Mouse (Mus musculus): Measurements from ENCODE around the gene Bco1. TPM values are rescaled to one million over a fixed set of nuclear protein-coding genes. Genes with fewer than 3 reads are reported as not detected.

The Bco1 gene
- polyA plus RNA-seq, 1 experiment from 2014 or later: 2.8 TPM

DNA sequence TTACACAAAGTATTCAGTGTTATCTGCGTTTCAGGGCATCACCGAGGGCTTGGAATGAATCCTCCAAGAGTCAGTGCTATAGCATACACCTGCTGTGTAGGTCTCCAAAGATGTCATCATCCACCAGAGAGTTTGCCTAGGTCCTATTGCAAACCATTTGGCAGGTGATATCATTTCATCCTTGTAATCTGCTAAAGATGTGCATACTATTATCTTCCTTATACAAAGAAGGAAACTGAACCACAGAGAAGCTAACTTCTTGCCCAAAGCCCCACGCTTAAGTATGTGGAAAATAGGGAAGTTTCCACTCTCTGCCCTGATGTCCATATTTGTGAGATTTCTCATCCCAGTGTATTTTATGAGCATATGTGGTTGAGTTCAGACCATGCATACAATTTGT is 30.8 kb downstream of the Bco1 start:
- no peak overlapping the region for H3K4me3 ChIP-seq
- no peaks in the 10 kb centered on the region for H3K36me3 ChIP-seq
- H3K4me1 ChIP-seq: no peaks in the 10 kb centered on the region
- no peak overlapping the region for H3K27ac ChIP-seq
- 90% methylated on average over 3 of the region's 3 CpGs for WGBS
- no peak for DNase-seq (ENCODE audit: low spot score)
- H3K27me3 ChIP-seq (ENCODE audit: insufficient read depth, poor library complexity, severe bottlenecking): no peaks in the 10 kb centered on the region
- no peaks in the 10 kb centered on the region for H3K9me3 ChIP-seq

DNA sequence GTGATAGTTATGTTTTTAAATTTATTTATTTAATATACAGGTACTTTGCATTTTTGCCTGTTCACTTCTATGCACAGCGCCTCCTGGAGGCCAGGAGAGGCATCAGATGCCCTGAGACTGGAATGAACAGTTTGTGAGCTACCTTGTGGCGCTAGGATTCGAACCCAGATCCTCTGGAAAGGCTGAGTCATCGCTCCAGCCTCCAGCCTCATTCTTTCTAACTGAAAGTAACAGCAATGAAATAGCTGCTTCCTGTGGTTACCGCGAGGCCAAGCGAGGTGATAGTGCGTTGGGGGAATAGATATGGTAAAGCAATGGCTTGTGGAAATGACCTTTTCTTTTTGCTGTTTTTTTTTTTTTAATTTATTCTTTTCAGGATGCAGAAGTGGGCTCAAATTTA is 31.4 kb downstream of the Bco1 start:
- Histone ChIP-seq H3K4me3 (no peak overlapping the region), H3K27ac (no peak overlapping the region), H3K27me3 (ENCODE audit: insufficient read depth, poor library complexity, severe bottlenecking) (no peaks in the 10 kb centered on the region), H3K36me3 (no peaks in the 10 kb centered on the region), H3K4me1 (no peaks in the 10 kb centered on the region), H3K9me3 (no peaks in the 10 kb centered on the region)
- 76% methylated on average over 8 of the region's 8 CpGs for WGBS
- no peak for DNase-seq (ENCODE audit: low spot score)

DNA sequence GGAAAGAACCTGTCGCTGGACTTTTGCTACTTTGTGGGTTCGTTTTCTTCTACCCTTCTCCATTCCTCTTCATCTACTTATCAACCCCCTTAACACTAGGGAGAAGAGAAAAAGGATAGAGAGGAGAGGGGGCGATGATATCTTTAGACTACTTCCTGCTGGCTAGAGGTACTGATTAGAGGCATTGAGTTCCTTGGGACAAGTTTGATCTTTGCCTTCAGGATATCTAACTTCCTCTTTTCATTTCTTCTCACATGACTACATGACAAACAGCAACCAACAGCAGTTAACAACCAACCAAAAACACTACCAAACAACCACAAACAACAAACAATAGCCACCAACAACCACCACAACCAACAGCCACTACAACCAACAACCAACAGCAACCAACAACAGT is 38.0 kb downstream of the Bco1 start:
- Histone ChIP-seq H3K4me3 (no peak overlapping the region), H3K27me3 (ENCODE audit: insufficient read depth, poor library complexity, severe bottlenecking) (no peaks in the 10 kb centered on the region), H3K27ac (no peak overlapping the region), H3K9me3 (no peaks in the 10 kb centered on the region), H3K4me1 (peaks cover 17% of the 10 kb centered on the region), H3K36me3 (no peaks in the 10 kb centered on the region)
- DNase-seq (ENCODE audit: low spot score): no peak
- WGBS: 66% methylated on average over 3 of the region's 3 CpGs

DNA sequence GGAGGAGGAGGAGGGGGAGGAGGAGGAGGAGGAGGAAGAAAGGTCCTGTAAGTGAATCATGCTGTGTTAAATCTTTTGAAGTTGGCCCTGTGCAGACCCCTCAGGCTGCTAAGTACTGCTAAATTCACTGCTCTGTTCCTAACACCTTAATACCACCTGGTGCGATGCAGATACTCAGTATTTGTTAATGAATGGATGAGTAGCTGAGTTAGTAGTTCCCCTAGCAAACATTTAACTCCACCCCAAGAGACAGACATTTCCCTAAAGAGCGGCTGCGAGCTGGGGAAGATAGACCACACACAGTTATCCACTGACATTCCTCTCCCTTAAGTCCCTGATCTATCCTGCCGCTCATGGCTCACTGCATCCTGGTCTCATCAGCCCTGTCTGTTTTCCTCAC is 40.7 kb downstream of the Bco1 start:
- 7% methylated on average over 4 of the region's 4 CpGs for WGBS
- no peak overlapping the region for H3K4me3 ChIP-seq
- H3K27me3 ChIP-seq (ENCODE audit: insufficient read depth, poor library complexity, severe bottlenecking): no peaks in the 10 kb centered on the region
- no peaks in the 10 kb centered on the region for H3K9me3 ChIP-seq
- no peak for DNase-seq (ENCODE audit: low spot score)
- H3K27ac ChIP-seq: no peak overlapping the region
- no peaks in the 10 kb centered on the region for H3K36me3 ChIP-seq
- H3K4me1 ChIP-seq: peaks cover 17% of the 10 kb centered on the region

DNA sequence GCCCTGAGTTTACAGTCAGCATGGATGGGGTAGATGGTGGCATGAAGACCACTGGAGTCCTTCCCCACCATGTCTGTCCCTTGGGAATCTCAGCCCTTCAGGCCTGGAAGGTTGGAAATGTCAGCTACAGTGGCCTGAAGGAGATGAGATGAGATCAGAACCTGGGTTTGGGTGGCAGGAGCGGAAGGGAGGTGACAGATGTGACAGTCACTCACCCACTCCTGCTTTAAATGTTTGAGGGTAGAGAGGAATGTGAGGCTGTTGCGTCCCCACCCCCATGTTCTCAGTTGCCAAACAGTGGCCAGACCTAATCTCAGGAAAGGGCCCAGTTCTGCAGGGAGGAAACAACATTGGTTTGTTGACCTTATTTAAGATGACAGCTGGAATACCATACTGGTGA is 41.1 kb downstream of the Bco1 start:
- DNase-seq (ENCODE audit: low spot score): no peak
- Histone ChIP-seq H3K4me3 (no peak overlapping the region), H3K27ac (no peak overlapping the region), H3K36me3 (no peaks in the 10 kb centered on the region), H3K27me3 (ENCODE audit: insufficient read depth, poor library complexity, severe bottlenecking) (no peaks in the 10 kb centered on the region), H3K9me3 (no peaks in the 10 kb centered on the region), H3K4me1 (peaks cover 17% of the 10 kb centered on the region)
- WGBS: 12% methylated on average over 2 of the region's 2 CpGs

DNA sequence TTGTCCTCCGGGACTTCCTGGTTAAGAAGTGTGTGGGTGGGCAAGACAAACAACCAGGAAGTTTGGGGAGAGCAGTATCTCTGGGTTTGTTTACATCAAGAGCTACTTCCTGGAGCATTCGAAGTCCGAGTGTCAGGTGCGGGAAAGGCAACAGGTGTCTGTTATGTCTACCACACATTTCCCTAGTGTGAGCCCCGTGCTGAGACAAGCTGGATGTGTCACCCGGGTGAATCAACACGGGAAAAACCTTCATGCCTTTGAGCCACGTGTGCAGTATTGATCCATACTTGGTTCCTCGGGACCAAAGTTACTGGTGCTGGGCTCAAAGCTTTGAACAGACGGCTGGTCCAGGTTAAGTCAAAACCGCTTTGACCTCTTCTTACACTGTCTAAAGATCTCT is 41.7 kb downstream of the Bco1 start:
- Histone ChIP-seq H3K27ac (no peak overlapping the region), H3K27me3 (ENCODE audit: insufficient read depth, poor library complexity, severe bottlenecking) (no peaks in the 10 kb centered on the region), H3K36me3 (no peaks in the 10 kb centered on the region), H3K4me3 (no peak overlapping the region), H3K4me1 (peaks cover 17% of the 10 kb centered on the region), H3K9me3 (no peaks in the 10 kb centered on the region)
- 41% methylated on average over 11 of the region's 11 CpGs for WGBS
- no peak for DNase-seq (ENCODE audit: low spot score)

DNA sequence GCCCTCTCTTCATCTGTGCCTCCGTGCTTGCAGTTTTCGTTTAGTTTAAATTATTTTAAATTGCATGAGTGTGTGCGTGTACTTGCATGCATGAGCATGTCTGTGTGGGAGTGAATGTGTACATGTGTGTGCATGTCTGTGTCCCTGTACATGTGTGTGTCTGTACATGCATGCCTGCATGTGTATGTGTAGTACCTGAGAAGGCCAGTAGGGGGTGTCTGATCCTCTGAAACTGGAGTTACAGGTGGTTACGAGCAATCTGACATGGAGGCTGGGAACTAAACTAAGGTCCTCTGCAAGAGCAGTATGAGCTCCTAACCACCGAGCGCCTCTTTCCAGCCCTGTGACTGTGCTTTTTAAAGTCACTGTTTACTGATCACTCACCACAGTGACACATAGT is 52.9 kb downstream of the Bco1 start:
- WGBS: 87% methylated on average over 6 of the region's 6 CpGs
- Histone ChIP-seq H3K4me1 (no peaks in the 10 kb centered on the region), H3K4me3 (no peak overlapping the region), H3K36me3 (no peaks in the 10 kb centered on the region), H3K27ac (no peak overlapping the region), H3K9me3 (no peaks in the 10 kb centered on the region), H3K27me3 (ENCODE audit: insufficient read depth, poor library complexity, severe bottlenecking) (no peaks in the 10 kb centered on the region)
- DNase-seq (ENCODE audit: low spot score): no peak

DNA sequence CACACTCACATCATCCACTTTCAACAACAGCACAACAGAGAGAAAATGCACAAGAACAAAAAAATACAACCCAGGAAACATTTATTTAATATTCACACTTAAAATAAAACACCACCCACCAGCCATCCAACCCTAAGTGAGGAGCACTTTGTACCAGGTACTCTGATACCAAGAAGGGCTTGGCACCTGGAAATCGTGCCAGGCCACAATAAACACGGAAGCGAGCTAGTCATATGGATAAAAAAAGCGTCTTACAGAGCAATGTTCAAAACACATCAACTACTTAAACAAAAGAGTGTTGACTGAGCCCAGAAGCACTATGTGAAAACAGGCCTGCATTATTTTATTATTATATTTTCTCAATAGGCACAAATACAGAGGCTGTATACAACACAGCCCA is 60.5 kb downstream of the Bco1 start:
- DNase-seq (ENCODE audit: low spot score): no peak
- H3K4me3 ChIP-seq: no peak overlapping the region
- no peaks in the 10 kb centered on the region for H3K27me3 ChIP-seq (ENCODE audit: insufficient read depth, poor library complexity, severe bottlenecking)
- H3K4me1 ChIP-seq: peaks cover 29% of the 10 kb centered on the region
- H3K27ac ChIP-seq: no peak overlapping the region
- 93% methylated on average over 4 of the region's 4 CpGs for WGBS
- no peaks in the 10 kb centered on the region for H3K9me3 ChIP-seq
- no peaks in the 10 kb centered on the region for H3K36me3 ChIP-seq

DNA sequence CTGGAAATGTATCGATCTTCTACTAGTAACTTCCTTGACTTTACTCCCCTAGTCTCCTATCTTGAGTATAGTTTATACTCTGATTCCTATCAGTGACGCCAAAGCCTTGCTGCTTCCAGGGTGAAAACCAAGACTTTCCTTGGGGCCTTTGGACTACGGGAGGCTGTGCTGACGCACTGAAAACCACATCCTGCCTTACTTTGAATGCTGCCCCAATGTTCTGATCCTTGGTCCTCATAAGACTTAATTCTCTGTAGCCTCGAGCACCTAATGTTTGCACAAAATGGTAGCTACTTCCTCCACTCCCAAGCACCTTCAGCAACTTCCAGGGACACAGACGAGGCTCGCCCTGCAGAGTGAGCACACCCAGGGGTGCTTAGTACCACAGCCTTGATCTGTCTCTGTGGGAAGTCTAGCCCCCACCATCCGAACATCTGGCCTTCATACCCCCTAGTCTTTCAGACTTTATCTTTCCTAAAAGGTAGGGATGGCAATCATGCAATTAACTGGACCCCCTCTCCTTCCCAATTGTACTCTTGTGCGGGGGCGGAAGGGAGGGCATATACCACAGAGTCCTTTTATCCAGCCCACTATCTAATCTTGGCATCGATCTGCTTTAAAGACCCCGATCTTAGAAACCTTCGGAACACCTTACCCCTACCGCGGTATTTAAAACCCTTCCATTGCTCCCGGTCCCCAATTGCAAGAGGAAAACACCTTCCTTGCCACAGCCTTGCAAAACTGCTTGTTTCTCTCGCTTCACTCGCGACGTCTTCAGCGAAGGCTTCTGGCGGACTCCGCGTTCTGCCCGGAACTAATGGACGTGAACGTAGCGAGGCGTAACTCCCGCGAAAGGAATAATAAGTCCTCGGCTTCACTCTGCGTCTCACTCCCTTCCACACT is 61.5 kb downstream of the Bco1 start:
- no peak for DNase-seq (ENCODE audit: low spot score)
- H3K27me3 ChIP-seq (ENCODE audit: insufficient read depth, poor library complexity, severe bottlenecking): no peaks in the 10 kb centered on the region
- peaks cover 29% of the 10 kb centered on the region for H3K4me1 ChIP-seq
- H3K4me3 ChIP-seq: peak overlapping the region; percentile 98
- H3K27ac ChIP-seq: peak overlapping the region; percentile 95
- H3K36me3 ChIP-seq: no peaks in the 10 kb centered on the region
- H3K9me3 ChIP-seq: no peaks in the 10 kb centered on the region
- 11% methylated on average over 33 of the region's 33 CpGs for WGBS

DNA sequence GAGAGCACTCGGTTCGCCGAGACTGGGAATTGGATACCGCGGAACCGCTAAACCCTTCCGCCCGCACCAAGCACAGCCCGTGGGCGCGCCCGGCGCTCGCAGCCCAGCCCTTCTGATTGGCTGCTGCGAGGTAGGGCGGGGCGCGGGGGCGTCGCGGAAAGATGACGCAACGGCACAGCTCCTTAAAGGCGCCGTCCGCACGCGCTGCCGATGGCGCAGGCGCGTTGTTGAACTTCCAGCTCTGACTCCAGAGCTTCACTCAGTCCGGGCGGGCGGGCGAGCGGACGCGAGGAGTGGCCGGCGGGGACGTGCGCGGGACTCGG is 62.1 kb downstream of the Bco1 start:
- Histone ChIP-seq H3K4me3 (peak overlapping the region; percentile 98), H3K27me3 (ENCODE audit: insufficient read depth, poor library complexity, severe bottlenecking) (no peaks in the 10 kb centered on the region), H3K27ac (peak overlapping the region; percentile 95), H3K36me3 (no peaks in the 10 kb centered on the region), H3K4me1 (peaks cover 29% of the 10 kb centered on the region), H3K9me3 (no peaks in the 10 kb centered on the region)
- DNase-seq (ENCODE audit: low spot score): peak; percentile 96
- under 1% methylated on average over 45 of the region's 45 CpGs for WGBS

DNA sequence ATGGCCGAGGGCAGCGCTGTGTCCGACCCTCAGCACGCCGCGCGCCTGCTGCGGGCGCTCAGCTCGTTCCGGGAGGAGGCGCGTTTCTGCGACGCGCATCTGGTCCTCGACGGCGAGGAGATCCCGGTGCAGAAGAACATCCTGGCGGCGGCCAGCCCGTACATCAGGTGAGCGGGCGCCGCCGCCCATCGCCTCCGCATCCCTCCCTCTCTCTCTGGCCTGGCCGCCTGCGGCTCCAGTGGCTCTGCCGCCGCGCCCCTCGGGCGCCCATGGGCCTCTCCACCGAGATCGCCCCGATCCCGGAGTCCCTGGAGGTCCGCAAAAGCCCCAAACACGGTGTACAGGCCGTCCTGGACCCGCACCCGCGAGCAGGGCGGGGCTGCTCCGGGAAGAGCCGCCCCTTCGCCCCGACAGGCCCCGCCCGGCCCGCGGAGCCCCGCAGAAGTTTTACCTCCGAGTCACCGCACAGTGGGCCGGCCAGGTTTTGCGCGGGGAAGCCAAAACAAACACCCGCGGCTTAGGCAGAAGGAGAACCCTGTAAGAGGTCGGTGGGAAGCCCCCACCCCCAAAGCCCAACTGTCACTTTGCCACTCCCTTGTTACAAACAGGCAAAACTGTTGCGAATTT is 62.6 kb downstream of the Bco1 start, which contains the start of gene Gan:
Gene Gan (plus strand): TSS at position 1 of the 627 bp plus-strand sequence.
- peak within 1 kb of the TSS; percentile 98 for H3K4me3 ChIP-seq
- peak within 1 kb of the TSS; percentile 95 for H3K27ac ChIP-seq
- H3K4me1 ChIP-seq: peaks cover 29% of the 10 kb centered on the region
- H3K36me3 ChIP-seq: no peaks in the 10 kb centered on the region
- under 1% methylated on average over 65 of the region's 65 CpGs for WGBS
- no peaks in the 10 kb centered on the region for H3K27me3 ChIP-seq (ENCODE audit: insufficient read depth, poor library complexity, severe bottlenecking)
- DNase-seq (ENCODE audit: low spot score): peak; percentile 80
- H3K9me3 ChIP-seq: no peaks in the 10 kb centered on the region

DNA sequence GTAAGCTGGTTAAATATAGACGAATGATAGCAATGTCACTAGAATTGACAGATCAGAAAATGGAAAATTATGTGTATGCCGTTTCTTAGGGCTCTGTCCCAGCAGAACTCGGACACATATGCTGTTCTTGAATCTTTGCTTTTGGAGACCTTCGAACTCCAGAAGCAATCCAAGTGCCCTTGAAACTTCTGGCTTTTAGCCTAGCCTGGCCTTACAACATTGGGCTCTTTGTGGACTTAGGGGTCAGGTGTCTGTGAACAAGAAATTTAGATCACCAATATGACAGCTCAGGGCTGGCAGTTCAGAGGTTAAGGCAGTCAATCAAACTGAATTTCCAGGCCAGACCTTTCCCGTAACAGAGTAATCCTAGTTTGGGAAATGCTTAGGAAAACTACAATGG is 63.4 kb downstream of the Bco1 start:
- DNase-seq (ENCODE audit: low spot score): no peak
- Histone ChIP-seq H3K9me3 (no peaks in the 10 kb centered on the region), H3K36me3 (no peaks in the 10 kb centered on the region), H3K27ac (no peak overlapping the region), H3K4me1 (peaks cover 29% of the 10 kb centered on the region), H3K4me3 (peak overlapping the region; percentile 98), H3K27me3 (ENCODE audit: insufficient read depth, poor library complexity, severe bottlenecking) (no peaks in the 10 kb centered on the region)
- WGBS: 72% methylated on average over 5 of the region's 5 CpGs

DNA sequence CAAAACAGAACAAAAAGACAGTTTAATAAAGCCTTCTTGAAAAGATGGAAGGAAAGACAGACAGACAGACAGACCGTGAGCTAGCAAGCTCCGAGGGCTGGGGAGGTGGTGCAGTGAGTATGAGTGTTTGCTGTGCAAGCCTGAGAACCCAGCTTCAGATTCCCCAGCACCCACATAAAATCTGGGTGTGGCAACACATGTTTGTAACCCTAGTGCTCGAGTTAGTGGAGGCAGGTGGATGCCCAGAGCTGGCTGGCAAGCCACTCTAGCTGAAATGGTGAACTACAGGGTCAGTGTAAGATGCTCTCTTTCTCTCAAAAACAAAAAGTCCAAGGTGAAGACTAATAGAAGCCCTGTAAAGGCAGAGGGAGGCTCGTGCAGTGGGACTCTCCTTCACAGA is 69.3 kb downstream of the Bco1 start:
- Histone ChIP-seq H3K36me3 (no peaks in the 10 kb centered on the region), H3K27ac (no peak overlapping the region), H3K4me3 (no peak overlapping the region), H3K27me3 (ENCODE audit: insufficient read depth, poor library complexity, severe bottlenecking) (no peaks in the 10 kb centered on the region), H3K4me1 (peaks cover 27% of the 10 kb centered on the region), H3K9me3 (no peaks in the 10 kb centered on the region)
- WGBS: 83% methylated on average over 4 of the region's 4 CpGs
- no peak for DNase-seq (ENCODE audit: low spot score)
